ENCODE assay signal across 10 mouse cellular contexts in the genomic region with DNA sequence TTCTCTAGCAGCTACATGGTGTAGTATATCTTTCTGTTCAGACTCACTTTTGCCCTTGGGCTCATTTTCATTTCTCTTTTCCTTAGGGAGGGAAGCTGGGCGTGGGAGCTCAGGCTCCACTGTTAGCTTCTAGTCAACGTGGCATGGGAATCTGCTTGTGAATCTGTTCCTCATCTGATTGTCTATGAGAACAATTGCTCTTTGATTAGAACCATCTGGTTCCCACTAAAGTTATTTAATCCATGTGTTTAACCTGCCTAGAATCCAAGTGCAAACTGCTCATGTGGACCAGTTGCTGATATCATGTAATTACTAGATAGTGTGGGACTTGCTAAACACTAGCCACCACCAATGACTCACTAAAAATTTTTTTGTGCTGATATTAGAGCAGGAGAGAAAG.
A peak's percentile ranks its signal among the peaks of the same experiment; 100 is the strongest.
DNase-seq lines count a peak whose midpoint lies in the region; ATAC-seq and TF ChIP-seq lines count a peak whose summit lies in the region.
"Had no signal": no experiment of that assay in that cellular context is flagged by ENCODE, and none has a peak within 500 bp of the region (broad histone marks: within the 10 kb centered on the region; RNA-seq: fewer than 3 reads in every experiment).

No protein-coding gene starts in this region.

- H3K9ac ChIP-seq in kidney, postnatal 0 days (ENCODE audit: low read depth, low read length), result no peak overlapping the region
- H3K9ac ChIP-seq in kidney, embryonic 14.5 days (ENCODE audit: low read depth, low read length), result no peak overlapping the region
- H3K9ac ChIP-seq: liver, embryonic 15.5 days had no signal

- DNase-seq in kidney, postnatal 0 days (ENCODE audit: low spot score), result peak; percentile 3
- DNase-seq in kidney, postnatal 14 days, result no peak
- peak; percentile 69 for DNase-seq in embryo, embryonic 10.5 days (ENCODE audit: low spot score)
- DNase-seq in fibroblast of lung, adult 2 months (ENCODE audit: low read depth), result peak; percentile 57
- peak; percentile 57 for DNase-seq in mesoderm, embryonic 11.5 days (ENCODE audit: low read depth, low spot score)
- DNase-seq in urinary bladder, adult 2 months (ENCODE audit: low spot score), result no peak
- DNase-seq: right cerebral cortex, postnatal 14 days; thymus, postnatal 4 days had no signal

- no peak for TF ChIP-seq CTCF in kidney, postnatal 0 days (IDR thresholded peaks at IDR 0.05; ENCODE audit: low read depth)

- H3K4me3 ChIP-seq in kidney, postnatal 0 days (replicated peaks; ENCODE audit: low read depth, low read length), result no peak overlapping the region
- no peak overlapping the region for H3K4me3 ChIP-seq in kidney, embryonic 14.5 days (ENCODE audit: low read length)
- H3K4me3 ChIP-seq: liver, embryonic 15.5 days had no signal

- 34% methylated on average over 2 of the region's 2 CpGs for WGBS in kidney, postnatal 0 days
- WGBS in kidney, embryonic 14.5 days, result 36% methylated on average over 2 of the region's 2 CpGs

- no peaks in the 10 kb centered on the region for H3K27me3 ChIP-seq in kidney, postnatal 0 days (ENCODE audit: insufficient read depth, low read length)
- no peaks in the 10 kb centered on the region for H3K27me3 ChIP-seq in kidney, embryonic 14.5 days (ENCODE audit: control insufficient read depth, insufficient read depth, low read length)
- H3K27me3 ChIP-seq: liver, embryonic 15.5 days had no signal

- no peak overlapping the region; the same call in 1 of the 2 replicates for H3K27ac ChIP-seq in kidney, postnatal 0 days
- no peak overlapping the region for H3K27ac ChIP-seq in kidney, embryonic 14.5 days (ENCODE audit: low read depth, low read length)
- H3K27ac ChIP-seq: liver, embryonic 15.5 days had no signal

- H3K4me1 ChIP-seq in kidney, postnatal 0 days (replicated peaks; ENCODE audit: insufficient read depth, low read length), result no peaks in the 10 kb centered on the region
- H3K4me1 ChIP-seq in kidney, embryonic 14.5 days (ENCODE audit: control insufficient read depth, insufficient read depth, low read length), result no peaks in the 10 kb centered on the region
- H3K4me1 ChIP-seq: liver, embryonic 15.5 days had no signal

- H3K9me3 ChIP-seq in kidney, postnatal 0 days (replicated peaks; ENCODE audit: low read length), result no peaks in the 10 kb centered on the region
- peaks cover 2% of the 10 kb centered on the region; the same call in 1 of the 2 replicates for H3K9me3 ChIP-seq in kidney, embryonic 14.5 days (ENCODE audit: control insufficient read depth, low read length)
- H3K9me3 ChIP-seq: liver, embryonic 15.5 days had no signal

- no peak for ATAC-seq in kidney, postnatal 0 days (replicated peaks; ENCODE audit: low FRiP score, low read depth)
- ATAC-seq in kidney, embryonic 14.5 days (ENCODE audit: low FRiP score, low TSS enrichment), result no peak

- H3K36me3 ChIP-seq in kidney, postnatal 0 days (ENCODE audit: insufficient read depth, low read length), result no peaks in the 10 kb centered on the region
- H3K36me3 ChIP-seq in kidney, embryonic 14.5 days (ENCODE audit: control insufficient read depth, insufficient read depth, low read length), result no peaks in the 10 kb centered on the region
- H3K36me3 ChIP-seq: liver, embryonic 15.5 days had no signal

- H3K4me2 ChIP-seq in kidney, postnatal 0 days (ENCODE audit: low read length), result no peak overlapping the region
- no peak overlapping the region for H3K4me2 ChIP-seq in kidney, embryonic 14.5 days (replicated peaks; ENCODE audit: low read depth, low read length)
- H3K4me2 ChIP-seq: liver, embryonic 15.5 days had no signal

Comparison
In these comparisons a context has a peak if more than half of its experiments do, and no peak if none do; other contexts are left out.
1. DNase-seq: peak in kidney, postnatal 0 days (single experiment), embryo, embryonic 10.5 days (single experiment), fibroblast of lung, adult 2 months (single experiment) and mesoderm, embryonic 11.5 days (single experiment); none in kidney, postnatal 14 days (single experiment) and urinary bladder, adult 2 months (single experiment).